In the genomic region with DNA sequence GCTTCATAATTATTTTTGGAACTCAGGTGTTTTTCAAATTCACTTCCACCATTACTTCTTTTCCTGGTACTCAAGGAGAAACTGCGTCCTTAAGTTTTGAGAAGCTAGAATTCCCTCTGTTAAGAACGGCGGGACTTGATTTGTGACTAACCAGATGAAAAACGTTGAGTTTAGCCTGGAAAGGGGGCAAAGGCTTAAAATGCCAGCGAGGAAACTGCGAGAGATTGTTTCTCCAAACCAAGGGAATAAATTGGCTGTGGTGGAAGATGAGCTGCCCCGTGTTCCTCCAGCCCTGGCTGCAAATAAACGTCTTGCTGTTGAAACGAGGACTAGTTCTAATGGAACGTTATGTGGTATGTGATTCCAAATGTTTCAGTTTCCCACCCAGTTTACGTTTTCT, we compare ENCODE assay signal across 9 mouse cellular contexts. TPM values are rescaled to one million over a fixed set of nuclear protein-coding genes. Genes with fewer than 3 reads are reported as not detected.
DNase-seq lines count a peak whose midpoint lies in the region; ATAC-seq and TF ChIP-seq lines count a peak whose summit lies in the region.
"Had no signal": no experiment of that assay in that cellular context is flagged by ENCODE, and none has a peak within 500 bp of the region (broad histone marks: within the 10 kb centered on the region; RNA-seq: fewer than 3 reads in every experiment).

No protein-coding gene starts in this region.

- under 1% methylated on average over 11 of the region's 11 CpGs for WGBS in thymus, adult 2 months
- 8% methylated on average over 11 of the region's 11 CpGs for WGBS in liver, embryonic 11.5 days

- peak; percentile 30 for DNase-seq in embryo, embryonic 10.5 days (ENCODE audit: low spot score)
- DNase-seq in embryo, embryonic 9.5 days (ENCODE audit: extremely low spot score) = no peak
- no peak for DNase-seq in thymus, adult 2 months
- no peak for DNase-seq in thymus, postnatal 10 days (ENCODE audit: low spot score in 2 of 2)
- no peak for DNase-seq in liver, embryonic 11.5 days (ENCODE audit: low spot score)
- DNase-seq in frontal cortex, adult 2 months (ENCODE audit: extremely low spot score in 1 of 2, low spot score in 1 of 2) = no peak
- no peak for DNase-seq in adrenal gland, adult 2 months
- no peak for DNase-seq in right cerebral cortex, postnatal 10 days (ENCODE audit: low spot score in 2 of 2)

- peaks cover 5% of the 10 kb centered on the region for H3K4me1 ChIP-seq in thymus, adult 2 months (replicated peaks; ENCODE audit: control insufficient read depth, insufficient read depth, low read length)
- peaks cover 9% of the 10 kb centered on the region for H3K4me1 ChIP-seq in liver, embryonic 11.5 days (replicated peaks; ENCODE audit: control insufficient read depth, insufficient read depth, low read length)

- H3K36me3 ChIP-seq in thymus, adult 2 months (ENCODE audit: control insufficient read depth, insufficient read depth, low read length) = peaks cover 6% of the 10 kb centered on the region
- H3K36me3 ChIP-seq in liver, embryonic 11.5 days (ENCODE audit: control insufficient read depth, insufficient read depth, low read length) = peaks cover 19% of the 10 kb centered on the region

- H3K4me3 ChIP-seq in thymus, adult 2 months (ENCODE audit: control insufficient read depth, insufficient read depth, low read length) = peak overlapping the region; percentile 28
- peak overlapping the region; percentile 77 for H3K4me3 ChIP-seq in liver, embryonic 11.5 days (ENCODE audit: low read depth, low read length)

- no peak for TF ChIP-seq CTCF in thymus, adult 2 months (IDR thresholded peaks at IDR 0.05; ENCODE audit: borderline replicate concordance, control insufficient read depth, extremely low read depth, insufficient read depth, low read length, poor library complexity)

- ATAC-seq in liver, embryonic 11.5 days (replicated peaks; ENCODE audit: low FRiP score) = no peak

- peak overlapping the region; percentile 97 for H3K4me2 ChIP-seq in liver, embryonic 11.5 days

- no peak overlapping the region for H3K27ac ChIP-seq in thymus, adult 2 months (ENCODE audit: control insufficient read depth, insufficient read depth, low read length)
- no peak overlapping the region for H3K27ac ChIP-seq in liver, embryonic 11.5 days (ENCODE audit: low read depth, low read length)

- no peaks in the 10 kb centered on the region for H3K9me3 ChIP-seq in liver, embryonic 11.5 days (ENCODE audit: control insufficient read depth, low read length)

- H3K27me3 ChIP-seq in thymus, adult 2 months (ENCODE audit: control insufficient read depth, insufficient read depth, low read length) = no peaks in the 10 kb centered on the region
- H3K27me3 ChIP-seq in liver, embryonic 11.5 days (replicated peaks; ENCODE audit: control insufficient read depth, insufficient read depth, low read length) = no peaks in the 10 kb centered on the region

- peak overlapping the region; percentile 70 for H3K9ac ChIP-seq in liver, embryonic 11.5 days (ENCODE audit: low read depth, low read length)

- no peak for TF ChIP-seq POLR2A in thymus, adult 2 months (IDR thresholded peaks at IDR 0.05; ENCODE audit: control insufficient read depth, extremely low read depth, insufficient read depth, low read length, poor library complexity)

RNA-seq across cellular contexts. Expression of gene 2700049A03Rik, which starts 1.0 kb away (rescaled TPM):
- polyA plus RNA-seq in thymus, adult 2 months (2012; rRNA removed) = 6.6 and 7.0 TPM in 2 replicates
- 12.2 TPM in 2 replicates for polyA plus RNA-seq in liver, embryonic 11.5 days (2014; fragmentation: Nextera tagmentation; extraction: Ambion mirVana)
- polyA plus RNA-seq in frontal cortex, adult 2 months (2012; rRNA removed) = 5.6 and 5.9 TPM in 2 replicates
- 1 to 10 TPM; 8.3 to 8.7 TPM for total RNA-seq in adrenal gland, adult 2 months (2021)
- 2.4 and 2.7 TPM in 2 replicates for polyA plus RNA-seq in adrenal gland, adult 2 months (2012; rRNA removed)

RNA-seq across cellular contexts. Expression of gene Timm9, which starts 1.2 kb away (rescaled TPM):
- 12.4 and 15.7 TPM in 2 replicates for polyA plus RNA-seq in thymus, adult 2 months (2012; rRNA removed)
- polyA plus RNA-seq in liver, embryonic 11.5 days (2014; fragmentation: Nextera tagmentation; extraction: Ambion mirVana) = 109 and 120 TPM in 2 replicates
- 76.5 and 92.6 TPM in 2 replicates for polyA plus RNA-seq in frontal cortex, adult 2 months (2012; rRNA removed)
- 10 to 100 TPM; 44.1 to 52.0 TPM for total RNA-seq in adrenal gland, adult 2 months (2021)
- 10.7 and 11.0 TPM in 2 replicates for polyA plus RNA-seq in adrenal gland, adult 2 months (2012; rRNA removed)

RNA-seq across cellular contexts. Expression of gene Tomm20l, which starts 26.5 kb away (rescaled TPM):
- polyA plus RNA-seq in thymus, adult 2 months (2012; rRNA removed) = not detected in 2 replicates
- not detected in 2 replicates for polyA plus RNA-seq in liver, embryonic 11.5 days (2014; fragmentation: Nextera tagmentation; extraction: Ambion mirVana)
- not detected in 2 replicates for polyA plus RNA-seq in frontal cortex, adult 2 months (2012; rRNA removed)
- 1 to 10 TPM; 7.5 to 7.6 TPM for total RNA-seq in adrenal gland, adult 2 months (2021)
- 0.30 and 0.82 TPM in 2 replicates for polyA plus RNA-seq in adrenal gland, adult 2 months (2012; rRNA removed)
- total RNA-seq: hematopoietic stem cell, adult 5-6 weeks had no signal
